Mouse (Mus musculus) yolk sac, embryonic 10.5 days (tissue): ENCODE results near the gene Tmem14a.
"Not testable (repeated sequence)": the region's sequence is repeated elsewhere in the genome, so short reads cannot be mapped to it uniquely, and the experiment has no call there.

Source experiments
- DNase-seq: peaks from one replicate; pipeline ENCODE4 v3.0.0-alpha.2; 2017; ENCODE audit warnings: low spot score

Gene Tmem14a

DNA sequence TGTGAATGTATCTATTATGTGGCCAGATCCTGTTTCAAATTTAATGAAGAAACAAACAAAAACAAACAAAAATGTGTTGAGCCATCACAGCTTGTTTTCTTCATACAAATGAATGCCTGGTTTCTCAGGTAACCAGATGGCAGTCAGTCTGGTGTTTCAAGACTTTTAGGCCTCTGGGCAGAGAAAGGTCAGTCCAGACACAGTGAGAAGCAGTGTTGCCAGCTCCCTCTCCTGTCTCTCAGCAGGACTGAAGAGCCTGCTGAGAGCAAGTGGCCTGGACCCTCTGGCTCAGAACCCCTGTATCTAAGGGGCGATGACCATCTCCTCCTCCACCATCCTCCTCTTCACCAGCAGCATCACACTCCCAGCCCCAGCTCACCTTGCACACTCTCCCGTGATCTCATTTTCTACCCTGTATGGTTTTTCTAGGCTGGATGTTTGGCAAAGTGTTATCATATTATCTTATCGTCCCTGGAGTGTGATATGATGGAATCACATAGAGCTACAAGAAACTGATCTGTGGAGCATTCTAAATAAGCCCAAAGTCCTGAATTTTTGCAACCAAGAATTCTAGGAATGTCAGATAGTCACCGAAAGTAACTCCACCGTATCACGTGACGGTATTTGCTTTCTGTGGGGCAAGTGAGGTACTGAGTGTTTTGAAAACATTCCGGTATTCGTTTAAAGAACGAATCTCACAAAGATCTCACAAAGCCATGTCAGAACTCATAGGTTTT lies 34.4 kb downstream of the Tmem14a start:
- DNase-seq, result peak; percentile 25

DNA sequence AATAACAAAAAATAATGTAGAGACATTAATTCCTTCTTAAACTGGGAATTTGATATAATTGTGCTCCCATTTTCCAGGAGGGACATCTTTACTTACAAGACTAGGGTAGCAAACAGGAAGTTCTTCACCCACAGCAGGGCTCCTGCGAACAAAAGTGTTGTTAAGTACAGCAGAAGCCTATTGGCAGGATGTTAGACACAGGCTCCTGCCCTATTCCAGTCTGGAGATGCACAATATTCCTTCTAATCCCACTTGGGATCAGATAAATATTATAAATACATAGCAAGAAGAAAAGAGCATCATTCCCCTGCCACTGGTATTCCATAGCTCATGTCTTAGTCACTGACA lies 34.9 kb downstream of the Tmem14a start:
- no peak for DNase-seq

DNA sequence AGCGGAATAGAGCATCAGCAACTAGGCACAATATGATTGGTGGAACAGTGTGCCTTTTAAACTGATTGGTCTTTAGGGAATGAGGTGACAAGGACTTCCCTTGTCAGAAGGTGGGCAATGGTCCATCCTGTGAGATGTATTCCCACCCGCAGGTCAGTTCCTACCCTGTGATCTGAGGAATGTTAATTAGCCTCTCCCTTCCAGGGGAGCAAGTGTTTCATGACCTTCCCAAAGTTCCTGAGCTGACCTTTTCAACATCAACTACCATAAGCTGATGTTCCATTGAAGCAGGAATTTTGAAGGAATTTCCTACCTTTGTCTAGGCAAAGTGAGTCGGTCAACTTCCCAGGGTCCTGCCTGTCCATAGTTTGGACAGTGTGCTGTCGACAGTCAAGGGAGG lies 35.5 kb downstream of the Tmem14a start:
- DNase-seq, result peak; percentile 15

DNA sequence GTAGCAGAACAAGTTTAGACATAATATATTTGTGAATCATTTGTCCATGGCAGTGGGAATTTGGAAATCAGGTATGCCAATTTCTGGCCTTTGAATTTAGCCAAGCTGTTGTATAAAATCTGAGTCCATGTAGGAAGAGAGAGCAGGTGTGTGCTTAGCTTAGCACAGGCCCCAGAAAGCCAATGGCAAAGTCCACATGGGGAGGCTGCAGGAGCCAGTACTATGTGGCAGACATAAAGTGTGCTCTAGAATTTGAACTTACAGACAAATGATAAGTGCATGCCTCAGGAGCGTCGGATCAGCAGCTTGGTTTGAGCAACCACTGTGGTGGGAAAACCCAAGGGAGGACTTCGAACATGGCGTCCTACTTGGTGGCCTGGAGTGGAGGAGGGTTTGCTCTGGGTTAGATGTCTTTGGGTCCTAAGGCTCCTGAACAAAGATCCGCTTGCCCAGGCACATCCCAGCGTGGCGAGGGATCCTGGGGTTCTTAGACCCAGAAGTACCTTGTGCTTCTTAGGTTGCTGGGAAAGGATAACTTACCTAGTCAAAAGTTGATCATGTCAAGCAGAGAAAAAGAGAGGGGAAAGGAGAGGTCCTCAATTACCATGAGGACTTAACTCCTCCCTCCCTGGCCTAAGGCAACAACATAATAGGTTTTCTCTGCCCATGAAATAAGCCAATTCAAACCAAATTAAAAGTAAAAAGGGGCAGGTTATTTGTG lies 37.4 kb downstream of the Tmem14a start:
- peak; percentile 6 for DNase-seq

DNA sequence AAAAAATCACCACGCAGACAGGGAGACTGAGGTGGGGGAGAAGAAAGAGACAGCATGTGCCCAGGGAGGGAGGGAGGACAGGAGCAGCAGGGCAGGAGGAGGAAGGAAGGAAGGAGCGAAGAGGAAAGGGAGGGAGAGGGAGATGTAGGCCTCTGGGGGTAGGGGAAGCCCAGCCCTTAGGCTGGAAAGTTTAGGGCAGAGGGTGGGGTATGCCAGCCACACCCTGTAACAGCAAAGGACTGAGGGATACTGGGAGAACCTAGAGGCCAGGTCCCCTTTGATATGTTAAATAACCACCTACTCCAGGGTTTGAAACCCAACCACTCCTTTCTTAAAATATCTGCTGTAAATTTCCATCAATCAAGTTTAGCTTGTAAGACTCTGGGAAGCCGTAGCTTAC lies 38.0 kb downstream of the Tmem14a start:
- DNase-seq, result no peak

DNA sequence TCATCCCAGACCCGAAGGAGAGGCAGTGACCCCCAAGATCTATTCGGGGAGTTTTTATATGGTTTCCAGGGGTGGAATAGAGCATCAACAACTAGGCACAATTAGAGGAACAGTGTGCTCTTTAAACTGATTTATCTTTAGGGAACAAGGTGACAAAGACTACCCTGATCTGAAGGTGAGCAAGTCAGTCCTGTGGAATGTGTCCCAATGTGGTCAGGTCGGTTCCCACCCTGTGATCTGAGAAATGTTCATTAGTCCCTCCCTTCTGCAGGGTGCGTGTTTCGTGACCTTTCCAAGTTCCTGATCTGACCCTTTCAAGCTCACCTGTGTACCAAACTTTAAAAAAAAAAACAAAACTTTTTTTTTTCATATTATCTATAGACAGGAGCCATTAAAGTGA lies 38.5 kb downstream of the Tmem14a start:
- DNase-seq, result no peak

DNA sequence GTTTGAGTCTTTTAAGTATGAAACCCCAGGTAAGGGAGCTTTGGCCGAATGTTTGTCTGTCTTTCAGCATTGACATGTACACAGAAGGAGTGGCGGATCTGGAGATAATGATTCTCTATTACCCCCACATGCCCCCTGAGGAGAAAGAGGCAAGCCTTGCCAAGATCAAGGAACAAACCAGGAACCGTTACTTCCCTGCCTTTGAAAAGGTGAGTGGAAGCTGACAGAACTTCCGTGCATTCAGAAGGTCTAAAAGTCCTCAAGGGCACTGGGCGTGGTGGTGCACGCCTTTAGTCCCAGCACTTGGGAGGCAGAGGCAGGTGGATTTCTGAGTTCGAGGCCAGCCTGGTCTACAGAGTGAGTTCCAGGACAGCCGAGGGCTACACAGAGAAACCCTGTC lies 41.6 kb downstream of the Tmem14a start:
- DNase-seq, result not testable (repeated sequence)

DNA sequence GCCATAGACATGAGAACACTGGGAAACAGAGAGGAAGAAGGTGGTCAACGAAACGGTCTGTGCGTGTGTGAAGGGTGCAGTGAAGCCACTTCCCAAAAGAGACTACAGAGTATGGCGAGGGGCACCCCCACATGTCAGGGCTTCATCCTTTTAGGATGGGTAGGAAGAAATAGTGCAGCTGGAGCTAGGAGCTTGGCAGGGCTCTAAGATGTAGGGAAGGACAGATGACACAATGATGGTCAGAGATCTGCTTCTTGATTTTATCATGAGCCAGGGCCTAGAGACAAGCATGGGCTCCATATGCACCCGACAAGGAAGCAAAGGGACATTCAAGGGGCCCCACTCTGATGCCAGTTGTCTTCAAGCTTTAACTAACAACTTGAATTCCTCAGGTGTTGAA lies 44.0 kb downstream of the Tmem14a start:
- DNase-seq, result no peak

DNA sequence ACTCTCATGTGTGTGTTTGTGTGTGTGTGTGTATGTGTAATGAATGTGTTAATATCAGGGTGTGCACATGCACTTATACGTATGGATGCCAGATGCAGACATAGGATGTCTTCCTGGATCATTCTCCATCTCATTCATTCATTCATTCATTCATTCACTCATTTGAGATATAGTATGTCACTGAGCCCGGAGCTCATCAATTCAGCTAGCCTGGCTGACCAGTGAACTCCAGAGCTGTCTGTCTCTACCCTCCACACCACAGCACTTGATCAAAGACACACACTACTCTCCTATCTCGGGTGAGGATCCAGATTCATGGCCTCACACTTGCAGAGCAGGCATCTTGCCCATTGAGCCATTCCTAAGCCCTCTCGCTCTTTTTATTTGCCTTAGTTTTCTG lies 45.6 kb downstream of the Tmem14a start:
- no peak for DNase-seq

DNA sequence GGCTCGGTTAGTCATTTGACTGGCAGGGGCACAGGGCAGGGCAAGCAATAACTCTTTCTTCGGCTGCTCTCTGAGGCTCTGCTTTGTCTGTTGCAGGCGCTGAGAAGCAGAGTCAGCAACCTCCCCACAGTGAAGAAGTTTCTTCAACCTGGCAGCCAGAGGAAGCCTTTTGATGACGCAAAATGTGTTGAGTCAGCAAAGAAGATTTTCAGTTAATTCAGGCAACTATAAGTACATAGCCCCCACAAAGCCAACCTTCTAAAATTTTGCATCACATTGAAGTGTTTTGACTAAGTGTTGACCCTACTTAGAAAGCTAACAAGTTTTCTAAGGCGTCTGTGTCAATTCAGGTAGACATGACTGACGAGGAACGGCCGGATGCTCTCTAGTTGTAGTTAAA lies 46.4 kb downstream of the Tmem14a start:
- DNase-seq, result no peak

DNA sequence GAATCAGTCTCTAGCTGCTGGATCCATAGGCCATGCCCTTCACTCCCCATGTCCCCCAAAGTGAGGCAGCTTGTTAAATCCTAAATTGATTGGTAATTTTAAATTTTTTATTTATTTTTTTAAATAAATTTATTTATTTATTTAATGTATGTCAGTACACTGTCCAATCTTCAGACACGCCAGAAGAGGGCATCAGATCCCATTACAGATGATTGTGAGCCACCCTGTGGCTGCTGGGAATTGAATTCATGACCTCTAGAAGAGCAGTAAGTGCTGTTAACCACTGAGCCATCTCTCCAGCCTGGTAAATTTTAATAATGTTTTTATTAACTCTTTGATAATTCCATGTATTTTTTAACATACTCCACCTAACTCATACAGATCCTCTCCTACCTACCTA lies 48.4 kb downstream of the Tmem14a start:
- no peak for DNase-seq

DNA sequence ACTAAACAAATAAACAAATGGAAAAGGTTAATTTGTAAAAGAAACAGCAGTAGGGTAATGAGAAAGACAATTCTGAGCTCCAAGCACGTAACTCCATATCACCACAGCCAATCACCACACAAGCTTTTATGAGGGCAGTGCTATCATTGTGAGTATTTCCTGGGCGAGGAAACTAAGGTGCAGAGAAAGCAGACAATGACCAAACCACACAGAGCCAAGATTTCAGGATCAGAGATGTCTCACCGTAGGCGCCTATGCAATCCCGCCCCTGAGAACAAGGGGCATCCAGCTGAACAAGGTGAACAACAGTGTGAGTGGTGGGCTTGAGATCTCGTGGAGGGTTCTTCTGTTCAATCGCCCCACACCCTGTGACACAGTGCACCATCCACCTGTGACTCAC lies 49.1 kb downstream of the Tmem14a start:
- not testable (repeated sequence) for DNase-seq

DNA sequence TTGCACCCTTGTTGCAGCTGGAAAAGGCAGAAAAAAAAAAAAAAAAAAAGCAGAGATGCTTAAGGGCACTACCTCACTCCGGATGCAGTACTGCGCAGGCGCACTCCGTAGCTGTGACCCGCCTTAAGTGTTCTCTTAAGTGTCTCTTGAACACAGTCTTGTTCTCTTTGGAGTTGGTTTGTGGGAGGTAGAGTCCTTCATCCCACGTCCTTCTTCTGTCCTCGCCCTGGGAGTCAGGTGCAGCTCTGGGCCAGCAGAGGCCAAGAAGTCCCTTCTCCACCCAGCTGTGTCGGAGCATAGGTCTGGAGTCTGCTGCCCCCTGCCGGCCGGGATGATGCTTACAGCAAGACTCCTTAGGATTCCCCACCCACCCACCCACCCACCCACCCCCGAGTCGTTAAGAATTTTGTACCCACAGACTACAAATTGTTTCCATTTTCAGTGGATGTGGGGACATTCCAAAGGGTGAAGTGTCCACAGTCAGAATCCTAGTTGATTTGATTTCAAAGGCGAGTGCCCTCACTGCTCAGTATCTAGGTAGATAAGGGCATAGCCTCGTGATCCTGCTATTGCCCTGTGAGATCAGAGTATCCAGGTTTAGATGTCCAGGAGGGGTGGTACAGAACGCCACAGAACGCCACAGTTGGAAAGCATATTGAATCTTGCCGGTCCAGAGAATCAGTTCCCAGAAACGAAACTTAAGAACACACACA lies 53.1 kb downstream of the Tmem14a start:
- peak; percentile 76 for DNase-seq

DNA sequence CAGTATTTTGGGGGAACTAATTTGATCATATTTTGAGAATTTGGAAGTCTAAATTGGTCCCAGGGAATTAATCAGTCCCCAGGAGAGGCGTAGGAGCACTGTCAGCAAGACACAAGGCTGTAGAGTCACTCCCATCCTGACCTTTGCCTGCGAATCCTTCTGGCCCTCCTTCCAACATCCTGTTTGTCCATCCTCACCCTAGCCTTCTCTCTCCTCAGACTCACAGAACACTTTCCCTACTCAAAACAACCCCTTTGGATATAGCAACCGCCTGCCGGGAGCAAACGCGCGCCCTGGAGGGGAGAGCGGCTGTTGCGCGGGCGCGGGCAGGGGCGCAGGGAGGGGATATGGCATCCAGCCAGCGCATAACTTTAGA lies 53.7 kb downstream of the Tmem14a start:
- peak; percentile 60 for DNase-seq

DNA sequence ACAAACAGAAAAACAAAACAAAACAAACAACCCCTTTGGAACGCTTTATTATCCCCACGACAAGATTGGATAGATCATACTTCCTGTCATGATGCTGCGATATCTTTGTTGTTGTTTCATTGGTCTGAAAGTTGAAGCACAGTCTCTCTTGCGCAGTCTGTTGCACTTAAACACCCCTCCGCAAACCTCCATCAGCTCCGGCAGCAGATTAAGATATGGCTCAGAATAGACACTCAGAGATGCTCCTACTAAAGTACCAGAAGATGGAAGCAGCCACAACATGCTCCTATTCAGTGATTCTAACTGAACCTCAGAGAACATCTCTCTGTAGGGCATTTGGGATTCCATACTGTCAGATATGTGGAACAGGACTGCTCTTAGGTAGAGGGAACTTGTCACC lies 54.7 kb downstream of the Tmem14a start:
- DNase-seq, result no peak

DNA sequence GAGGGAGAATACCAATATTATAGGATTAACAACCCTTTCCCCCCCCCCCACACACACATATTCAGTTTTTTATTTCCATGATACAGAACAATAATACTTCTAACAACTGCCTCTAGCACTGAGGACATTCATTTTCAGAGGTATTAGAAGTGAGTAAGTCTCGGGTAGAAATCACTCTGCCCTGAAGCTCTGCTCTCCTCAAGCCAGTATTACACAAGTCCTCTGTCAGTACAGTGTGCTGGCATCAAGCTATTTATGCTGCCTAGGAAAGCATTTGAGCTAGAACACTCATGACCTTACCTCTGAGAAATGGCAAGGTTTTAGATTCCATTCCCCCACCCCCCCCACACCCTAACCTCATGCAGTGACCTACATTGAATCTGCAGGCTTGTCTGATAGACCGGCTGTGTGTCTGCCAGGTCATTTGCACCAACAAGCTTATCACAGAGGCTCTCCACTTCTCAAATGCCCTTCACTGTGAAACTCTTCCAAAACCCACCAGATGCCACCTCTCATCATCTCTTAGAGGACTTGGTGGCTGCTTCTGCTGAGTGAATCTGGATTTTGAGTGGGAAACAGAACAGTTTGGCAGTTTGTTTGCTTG lies 56.2 kb downstream of the Tmem14a start:
- no peak for DNase-seq

DNA sequence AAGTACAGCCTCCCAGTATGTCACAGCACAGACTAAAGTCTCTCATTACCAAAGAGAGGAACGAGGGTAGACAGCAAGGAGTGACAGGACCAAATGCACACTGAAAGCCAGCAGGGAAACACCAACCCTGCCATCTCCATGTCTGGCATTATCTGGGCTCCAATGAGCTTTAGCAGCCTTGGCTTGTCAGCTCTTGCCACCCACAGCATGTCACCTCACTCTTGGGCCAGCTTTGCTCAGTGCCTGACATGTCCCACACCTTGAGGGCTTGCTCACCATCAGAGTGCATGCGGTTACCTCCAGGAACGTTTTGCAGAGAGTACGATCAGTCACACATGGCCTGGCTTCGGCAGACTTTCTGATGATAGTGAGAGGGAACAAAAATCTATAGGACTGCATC lies 57.0 kb downstream of the Tmem14a start:
- DNase-seq, result not testable (repeated sequence)

DNA sequence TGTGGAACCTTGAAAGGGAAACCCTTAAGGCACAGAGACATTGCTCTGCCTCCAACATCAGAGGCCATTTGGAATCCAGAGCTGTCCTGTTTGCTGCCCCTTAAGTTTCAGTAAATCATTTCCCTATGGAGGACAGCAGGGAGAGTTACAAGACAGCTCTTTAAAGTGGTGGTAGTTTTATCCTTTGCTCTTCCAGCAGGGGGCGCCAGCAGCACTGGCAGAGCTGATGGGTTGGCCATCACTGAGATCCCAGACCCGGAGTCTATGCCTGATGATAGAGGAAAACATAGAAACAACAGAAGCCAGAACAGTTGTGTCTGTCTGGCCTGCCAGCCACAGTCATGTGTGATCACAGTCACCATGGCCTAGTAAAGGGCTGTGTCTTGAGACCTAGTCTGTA lies 57.8 kb downstream of the Tmem14a start:
- DNase-seq, result not testable (repeated sequence)
